In the genomic region with DNA sequence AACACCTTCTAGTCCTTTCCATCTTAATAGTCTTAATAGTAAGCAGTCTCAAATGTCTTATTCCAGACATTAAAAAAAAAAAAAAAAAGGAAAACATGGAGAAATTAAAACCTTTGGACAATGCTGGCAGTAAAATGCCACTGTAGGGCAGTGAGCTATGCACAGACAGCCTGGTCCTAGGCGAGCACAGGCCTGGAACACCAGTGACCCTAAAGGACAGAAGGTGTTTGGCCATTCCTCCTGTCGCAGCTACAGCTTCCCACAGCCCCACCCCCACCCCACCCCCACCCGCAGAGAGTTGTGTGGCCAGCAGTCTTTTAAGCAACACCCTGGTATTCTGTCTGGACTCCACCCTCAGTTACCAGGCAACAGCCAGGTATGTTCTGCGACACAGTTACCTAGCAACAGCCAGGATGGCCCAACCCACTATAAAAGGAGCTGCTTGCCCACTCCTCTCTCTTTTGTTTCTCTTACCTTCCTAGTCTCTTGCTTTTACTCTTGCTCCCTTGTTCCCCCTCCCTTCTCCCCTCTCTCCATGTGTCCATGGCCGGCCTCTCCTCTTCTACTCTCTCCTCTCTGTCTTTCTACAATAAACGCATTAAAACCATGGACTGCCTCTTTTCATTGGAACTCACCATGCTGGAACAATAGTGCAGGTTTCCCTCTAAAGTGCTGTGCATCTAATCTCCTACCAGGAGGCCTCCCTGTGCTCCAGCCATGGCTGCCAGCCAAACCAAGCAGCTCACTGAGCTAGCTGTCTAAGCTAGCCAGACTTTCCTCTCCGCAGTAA, we compare ENCODE assay signal across 8 mouse cellular contexts.
DNase-seq lines count a peak whose midpoint lies in the region; ATAC-seq and TF ChIP-seq lines count a peak whose summit lies in the region.

No protein-coding gene starts in this region.

- no peak overlapping the region for H3K4me2 ChIP-seq in intestine, embryonic 14.5 days (ENCODE audit: low read length)
- H3K4me2 ChIP-seq in intestine, postnatal 0 days (replicated peaks; ENCODE audit: low read depth): no peak overlapping the region
- H3K4me2 ChIP-seq in hindbrain, embryonic 12.5 days (replicated peaks): no peak overlapping the region
- H3K4me2 ChIP-seq in kidney, embryonic 16.5 days (replicated peaks; ENCODE audit: low read depth, low read length): no peak overlapping the region

- no peaks in the 10 kb centered on the region for H3K27me3 ChIP-seq in intestine, embryonic 14.5 days (replicated peaks; ENCODE audit: control insufficient read depth, insufficient read depth, low read length)
- H3K27me3 ChIP-seq in intestine, postnatal 0 days (replicated peaks; ENCODE audit: control insufficient read depth, insufficient read depth, low read length): no peaks in the 10 kb centered on the region
- H3K27me3 ChIP-seq in hindbrain, embryonic 12.5 days: no peaks in the 10 kb centered on the region
- H3K27me3 ChIP-seq in kidney, adult 2 months (replicated peaks; ENCODE audit: control insufficient read depth, insufficient read depth, low read length): no peaks in the 10 kb centered on the region
- H3K27me3 ChIP-seq in kidney, embryonic 16.5 days (ENCODE audit: insufficient read depth, low read length): no peaks in the 10 kb centered on the region

- TF ChIP-seq POLR2A in kidney, adult 2 months (IDR thresholded peaks at IDR 0.05; ENCODE audit: low read depth, low read length): no peak

- no peak overlapping the region for H3K4me3 ChIP-seq in intestine, embryonic 14.5 days (ENCODE audit: low read depth, low read length)
- no peak overlapping the region for H3K4me3 ChIP-seq in intestine, postnatal 0 days (ENCODE audit: low read depth, low read length)
- H3K4me3 ChIP-seq in hindbrain, embryonic 12.5 days: no peak overlapping the region
- no peak overlapping the region for H3K4me3 ChIP-seq in kidney, adult 2 months (ENCODE audit: insufficient read depth, low read depth, low read length)
- no peak overlapping the region for H3K4me3 ChIP-seq in kidney, embryonic 16.5 days (ENCODE audit: low read length)

- no peaks in the 10 kb centered on the region for H3K9me3 ChIP-seq in intestine, embryonic 14.5 days (ENCODE audit: control insufficient read depth, low read length)
- no peaks in the 10 kb centered on the region for H3K9me3 ChIP-seq in intestine, postnatal 0 days (ENCODE audit: control insufficient read depth)
- no peaks in the 10 kb centered on the region for H3K9me3 ChIP-seq in hindbrain, embryonic 12.5 days (replicated peaks)
- H3K9me3 ChIP-seq in kidney, embryonic 16.5 days (ENCODE audit: low read length): no peaks in the 10 kb centered on the region

- H3K27ac ChIP-seq in intestine, embryonic 14.5 days (ENCODE audit: low read depth): no peak overlapping the region
- H3K27ac ChIP-seq in intestine, postnatal 0 days (ENCODE audit: low read depth, low read length): no peak overlapping the region
- no peak overlapping the region for H3K27ac ChIP-seq in hindbrain, embryonic 12.5 days
- no peak overlapping the region for H3K27ac ChIP-seq in kidney, adult 2 months (ENCODE audit: insufficient read depth, low read depth, low read length)
- no peak overlapping the region for H3K27ac ChIP-seq in kidney, embryonic 16.5 days (ENCODE audit: low read length)

- 0 out of 2 replicates have a peak, but pooled peaks have one; percentile 55 for ATAC-seq in intestine, embryonic 14.5 days (replicated peaks; ENCODE audit: low FRiP score, low TSS enrichment, low read depth)
- no peak for ATAC-seq in intestine, postnatal 0 days
- peak; percentile 80 for ATAC-seq in hindbrain, embryonic 12.5 days (ENCODE audit: low FRiP score)
- ATAC-seq in kidney, embryonic 16.5 days (ENCODE audit: low FRiP score, low TSS enrichment): no peak

- no peaks in the 10 kb centered on the region for H3K36me3 ChIP-seq in intestine, embryonic 14.5 days (ENCODE audit: control insufficient read depth, insufficient read depth, low read length)
- no peaks in the 10 kb centered on the region for H3K36me3 ChIP-seq in intestine, postnatal 0 days (ENCODE audit: control insufficient read depth, insufficient read depth)
- H3K36me3 ChIP-seq in hindbrain, embryonic 12.5 days: no peaks in the 10 kb centered on the region
- no peaks in the 10 kb centered on the region for H3K36me3 ChIP-seq in kidney, adult 2 months (ENCODE audit: control insufficient read depth, insufficient read depth, low read length)
- H3K36me3 ChIP-seq in kidney, embryonic 16.5 days (ENCODE audit: insufficient read depth, low read length): no peaks in the 10 kb centered on the region

- WGBS in intestine, embryonic 14.5 days: 40% methylated on average over 7 of the region's 7 CpGs
- 45% methylated on average over 7 of the region's 7 CpGs for whole genome bisulfite sequencing in intestine, postnatal 0 days
- 26% methylated on average over 7 of the region's 7 CpGs for WGBS in hindbrain, embryonic 12.5 days
- WGBS in kidney, adult 2 months: 48% methylated on average over 7 of the region's 7 CpGs
- WGBS in kidney, embryonic 16.5 days: 51% methylated on average over 7 of the region's 7 CpGs

- TF ChIP-seq CTCF in intestine, postnatal 0 days (IDR thresholded peaks at IDR 0.05; ENCODE audit: low read depth): no peak
- no peak for TF ChIP-seq CTCF in kidney, adult 2 months (conservative IDR thresholded peaks at IDR 0.05; ENCODE audit: insufficient read depth, insufficient read length, low read depth, low read length)

- no peak overlapping the region for H3K9ac ChIP-seq in intestine, embryonic 14.5 days (ENCODE audit: low read length)
- H3K9ac ChIP-seq in intestine, postnatal 0 days (ENCODE audit: low read depth, low read length): no peak overlapping the region
- H3K9ac ChIP-seq in hindbrain, embryonic 12.5 days: no peak overlapping the region
- H3K9ac ChIP-seq in kidney, embryonic 16.5 days (replicated peaks; ENCODE audit: low read length): no peak overlapping the region

- no peaks in the 10 kb centered on the region for H3K4me1 ChIP-seq in intestine, embryonic 14.5 days (replicated peaks; ENCODE audit: control insufficient read depth, insufficient read depth, low read length)
- no peaks in the 10 kb centered on the region for H3K4me1 ChIP-seq in intestine, postnatal 0 days (replicated peaks; ENCODE audit: control insufficient read depth, insufficient read depth, low read length)
- no peaks in the 10 kb centered on the region for H3K4me1 ChIP-seq in hindbrain, embryonic 12.5 days
- no peaks in the 10 kb centered on the region for H3K4me1 ChIP-seq in kidney, adult 2 months (ENCODE audit: control insufficient read depth, insufficient read depth, low read length)
- no peaks in the 10 kb centered on the region for H3K4me1 ChIP-seq in kidney, embryonic 16.5 days (ENCODE audit: insufficient read depth, low read length)

- DNase-seq in intestine, embryonic 14.5 days (ENCODE audit: low spot score): no peak
- peak; percentile 38 to 56 for DNase-seq in cerebellum, postnatal 25 days
- DNase-seq in neural tube, embryonic 10.5 days (ENCODE audit: extremely low spot score, low spot score): peak; percentile 14
- no peak for DNase-seq in spleen, adult 12 weeks (ENCODE audit: low spot score)
- no peak for DNase-seq in kidney, adult 2 months

Comparison
In these comparisons a context has a peak if more than half of its experiments do, and no peak if none do; other contexts are left out.
1. ATAC-seq: peak in intestine, embryonic 14.5 days (single experiment) and hindbrain, embryonic 12.5 days (single experiment); none in intestine, postnatal 0 days (single experiment) and kidney, embryonic 16.5 days (single experiment).
2. DNase-seq: peak in cerebellum, postnatal 25 days (2 of 2) and neural tube, embryonic 10.5 days (single experiment); none in intestine, embryonic 14.5 days (single experiment), spleen, adult 12 weeks (single experiment) and kidney, adult 2 months (single experiment).